Mouse (Mus musculus): ENCODE measurements around the gene Apex1.
"Not testable (repeated sequence)": the region's sequence is repeated elsewhere in the genome, so short reads cannot be mapped to it uniquely, and the experiment has no call there.

Gene Apex1

DNA sequence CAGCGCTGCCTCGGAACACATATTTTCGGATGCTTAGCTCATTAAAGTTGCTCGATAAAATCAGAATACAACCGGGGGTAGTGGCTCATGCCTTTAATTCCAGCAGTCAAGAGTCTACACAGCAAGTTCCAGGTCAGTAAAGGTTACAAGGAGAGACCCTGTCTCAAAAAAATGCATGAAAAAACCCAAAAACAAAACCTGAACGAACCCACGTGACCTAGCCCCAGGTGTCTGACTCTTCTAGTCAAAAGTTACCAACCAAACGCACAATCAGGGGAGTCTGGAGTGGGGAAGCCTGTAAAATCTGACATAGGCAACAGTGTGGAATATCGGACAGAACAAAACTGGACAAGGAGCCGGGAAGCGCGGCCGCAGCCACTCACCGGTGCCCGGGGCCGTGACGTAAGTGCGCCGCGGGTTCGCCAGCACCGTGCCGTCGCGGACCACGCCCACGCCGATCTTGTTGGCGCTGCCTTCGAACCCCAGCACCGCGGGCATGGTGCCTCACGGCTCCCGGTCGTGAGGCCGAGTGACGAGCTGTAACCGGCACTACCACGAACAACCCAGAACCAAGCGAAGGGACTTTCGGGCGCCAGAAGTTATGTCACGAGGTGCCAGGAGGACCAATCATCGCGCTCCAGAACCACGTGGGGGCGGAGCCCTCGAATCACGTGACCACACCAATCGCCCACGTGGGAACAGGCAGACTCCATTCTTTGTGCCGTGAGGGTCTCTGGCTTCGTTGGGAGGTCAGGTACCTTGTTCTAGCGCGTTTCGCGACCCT, at the start of gene Apex1, which contains the start of gene Osgep:
Gene Apex1 (plus strand): TSS at position 688 of the 784 bp plus-strand sequence.
Gene Osgep (minus strand): TSS at position 613 of the 784 bp plus-strand sequence.
- in situ Hi-C loops (cut with MboI, MseI): loop anchor here (5.0 to 25.0 kb wide), 2 partner anchors 112 to 143 kb away; partner anchors contain the start of genes Ccnb1ip1 (in 1 of the 2) and Parp2 (in 1 of the 2)

DNA sequence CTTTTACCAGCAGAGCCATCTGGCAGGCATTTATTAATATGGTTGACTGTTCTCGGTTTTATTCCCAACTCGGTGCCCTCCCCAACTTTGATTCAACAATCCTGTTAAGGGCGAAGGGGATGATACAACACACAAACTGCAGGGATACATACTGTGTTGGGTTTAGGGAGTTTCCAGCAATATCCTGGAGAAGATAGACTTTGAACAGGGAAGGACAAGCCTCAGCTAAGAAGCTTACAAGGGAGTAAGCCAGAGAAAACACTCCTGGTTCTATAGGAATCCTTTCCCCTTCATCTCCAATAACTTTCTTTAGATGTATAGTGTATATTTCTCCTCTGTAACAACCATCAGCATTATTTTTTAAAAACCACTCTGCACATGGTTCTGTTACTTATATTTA, 49.6 kb upstream of the Apex1 start:
- in situ Hi-C loops (cut with MboI, MseI): no loop called here

DNA sequence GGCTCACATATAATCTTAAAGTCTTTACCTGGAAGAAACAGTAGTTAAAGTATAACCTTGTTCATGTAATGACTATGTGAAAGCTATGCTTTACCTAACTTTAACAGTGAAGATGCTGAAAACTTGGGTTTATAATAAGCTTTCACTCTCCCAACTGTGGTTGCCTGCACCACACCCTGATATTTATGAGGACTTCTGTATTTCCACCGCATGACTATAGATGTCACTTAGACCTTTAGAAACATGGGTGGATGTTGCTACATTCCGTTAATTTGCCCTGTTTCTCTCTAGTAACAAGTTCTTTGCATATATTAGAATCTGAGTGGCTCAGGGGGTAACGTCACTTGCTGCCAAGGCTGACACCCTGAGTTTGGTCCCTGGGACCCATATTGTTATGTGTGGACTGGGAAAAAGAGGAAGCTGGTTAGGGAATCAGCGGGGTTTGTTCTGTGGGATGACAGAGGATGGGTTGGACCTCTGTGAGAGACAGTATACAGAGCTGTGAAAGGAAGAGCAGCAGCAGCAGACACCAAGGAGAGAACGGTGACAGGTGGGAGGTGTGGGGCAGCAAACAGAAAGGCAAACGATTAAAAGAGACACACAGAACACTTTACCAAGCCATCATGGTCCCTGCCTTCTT, 49.1 kb upstream of the Apex1 start:
- in situ Hi-C loops (cut with MboI, MseI): no loop called here

DNA sequence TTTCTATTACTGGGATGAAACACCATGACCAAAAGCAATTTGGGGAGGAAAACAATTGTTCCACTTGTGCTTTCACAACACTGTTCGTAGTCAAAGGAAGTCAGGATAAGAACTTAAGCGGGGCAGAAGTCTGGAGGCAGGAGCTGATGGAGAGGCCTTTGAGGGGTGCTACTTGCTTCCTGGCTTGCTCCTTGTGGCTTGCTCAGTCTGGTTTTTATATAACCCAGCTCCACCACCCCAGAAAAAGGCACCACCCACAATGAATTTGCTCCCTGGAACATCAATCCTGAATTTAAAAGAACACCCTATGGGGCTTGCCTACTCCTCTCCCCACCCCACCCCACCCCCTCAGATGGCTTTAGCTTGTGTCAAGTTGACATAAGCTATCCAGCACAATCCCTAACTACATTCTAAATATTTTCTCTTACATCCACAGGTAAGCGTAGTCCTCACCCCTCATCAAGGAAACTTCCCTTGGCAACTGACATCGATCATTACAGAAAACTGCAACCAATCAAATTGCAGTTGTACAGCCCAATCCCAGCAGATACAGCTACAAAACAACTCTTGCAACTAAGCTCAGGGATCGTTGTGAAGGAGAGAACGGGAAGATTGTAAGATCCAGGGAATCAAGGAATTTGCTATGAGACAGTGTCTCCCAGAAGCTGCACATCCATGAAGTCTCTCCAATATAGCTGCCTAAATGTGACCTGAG, 48.4 kb upstream of the Apex1 start:
- in situ Hi-C loops (cut with MboI, MseI): no loop called here

DNA sequence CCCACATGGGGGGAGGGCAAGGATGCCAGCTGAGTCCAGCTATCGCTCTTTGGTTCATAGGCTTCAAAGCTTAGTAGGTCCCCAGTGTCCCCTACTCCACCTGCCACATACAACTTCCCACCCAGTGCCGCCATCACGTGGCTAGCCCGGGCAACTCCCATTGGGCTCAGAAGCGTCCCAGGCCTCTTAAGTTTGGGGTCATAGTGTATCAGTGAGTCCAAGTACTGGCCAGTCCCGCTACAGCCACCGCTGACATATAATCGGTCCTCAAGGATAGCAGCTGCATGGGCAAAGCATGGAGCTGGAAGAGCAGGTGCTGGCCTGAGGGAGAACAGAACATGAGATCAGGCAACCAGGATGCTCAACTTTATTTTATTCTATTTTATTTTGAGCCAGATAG, 33.1 kb upstream of the Apex1 start:
- in situ Hi-C loops (cut with MboI, MseI): no loop called here

DNA sequence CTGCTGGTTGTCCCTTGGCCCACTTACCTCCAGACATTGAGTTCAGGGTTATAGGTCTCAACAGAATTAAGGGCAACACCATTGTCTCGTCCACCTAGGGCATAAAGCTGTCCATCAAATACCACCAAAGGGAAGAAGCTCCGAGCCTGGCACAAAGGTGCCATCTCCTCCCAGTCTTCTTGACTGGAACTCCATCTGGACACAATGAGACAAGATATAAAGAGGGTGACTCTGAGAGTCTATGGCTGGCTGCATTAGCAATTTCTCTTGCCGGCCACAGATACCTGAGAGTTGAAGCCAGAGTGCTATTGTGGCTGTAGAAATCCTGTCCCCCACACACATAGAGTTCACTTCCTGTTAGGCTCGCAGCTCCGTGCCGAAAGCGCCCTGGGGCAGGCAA, 32.7 kb upstream of the Apex1 start:
- in situ Hi-C loops (cut with MboI, MseI): no loop called here

DNA sequence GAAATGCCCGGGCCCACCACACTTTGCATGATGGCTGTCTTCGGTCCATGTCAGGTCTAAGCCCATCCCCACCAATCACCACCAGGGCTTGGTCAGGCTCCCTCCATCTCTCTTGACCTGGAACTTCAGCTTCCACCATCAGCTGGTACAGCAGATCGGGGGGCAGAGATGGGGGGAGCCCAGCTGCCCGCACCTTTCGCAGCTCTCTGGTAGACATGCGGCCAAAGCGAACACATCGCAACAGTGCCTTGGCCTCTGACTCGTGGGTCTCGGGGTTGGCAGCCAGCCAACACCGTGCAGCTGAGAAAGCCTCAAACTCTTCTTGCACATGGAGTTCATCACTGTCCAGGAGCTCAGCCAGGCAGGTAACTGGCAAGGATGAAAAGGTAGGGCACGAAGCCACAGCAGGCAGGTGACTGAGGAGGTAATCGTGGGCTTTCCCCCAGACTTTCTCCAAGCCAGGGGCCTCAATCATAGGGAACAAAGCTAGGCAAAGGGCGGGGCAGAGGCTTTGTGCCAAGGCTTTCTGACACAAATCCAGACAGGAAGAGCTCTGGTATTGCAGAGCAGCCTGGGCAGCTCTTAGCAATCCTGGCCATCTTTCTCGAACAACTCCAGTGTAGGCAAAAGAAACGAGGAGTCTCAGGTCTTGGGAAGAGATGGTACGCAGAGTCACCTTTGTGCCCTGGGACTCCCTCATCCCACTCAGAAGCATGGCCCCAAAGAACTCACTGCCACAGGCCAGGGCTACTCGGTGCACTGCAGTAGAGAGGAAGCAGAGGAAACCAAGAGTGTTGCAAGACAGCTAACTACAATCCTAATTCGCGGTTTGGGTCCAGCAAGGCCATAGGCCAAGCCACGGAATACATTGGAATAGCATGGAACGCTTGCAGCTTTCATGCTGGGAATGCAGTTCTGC, 32.0 kb upstream of the Apex1 start:
- in situ Hi-C loops (cut with MboI, MseI): no loop called here

DNA sequence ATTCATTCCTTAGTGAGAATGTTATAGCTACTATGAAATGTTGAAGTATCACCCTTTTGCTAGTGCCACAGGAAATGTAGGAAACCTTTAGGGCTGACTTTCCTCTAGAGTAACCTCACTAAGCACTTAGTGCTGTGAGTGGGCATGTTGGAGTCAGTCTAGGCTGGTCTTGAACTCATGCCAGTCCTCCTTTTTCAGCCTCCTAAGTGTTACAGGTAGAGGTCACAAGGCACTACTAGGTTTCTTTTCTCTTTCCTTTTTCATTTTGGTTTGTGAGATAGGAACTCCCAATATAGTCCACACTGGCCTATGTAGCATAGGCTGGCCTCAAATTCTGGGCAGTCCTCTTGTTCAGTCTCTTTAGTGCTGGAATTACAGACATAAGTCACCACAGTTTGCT, 29.4 kb upstream of the Apex1 start:
- in situ Hi-C loops (cut with MboI, MseI): no loop called here

DNA sequence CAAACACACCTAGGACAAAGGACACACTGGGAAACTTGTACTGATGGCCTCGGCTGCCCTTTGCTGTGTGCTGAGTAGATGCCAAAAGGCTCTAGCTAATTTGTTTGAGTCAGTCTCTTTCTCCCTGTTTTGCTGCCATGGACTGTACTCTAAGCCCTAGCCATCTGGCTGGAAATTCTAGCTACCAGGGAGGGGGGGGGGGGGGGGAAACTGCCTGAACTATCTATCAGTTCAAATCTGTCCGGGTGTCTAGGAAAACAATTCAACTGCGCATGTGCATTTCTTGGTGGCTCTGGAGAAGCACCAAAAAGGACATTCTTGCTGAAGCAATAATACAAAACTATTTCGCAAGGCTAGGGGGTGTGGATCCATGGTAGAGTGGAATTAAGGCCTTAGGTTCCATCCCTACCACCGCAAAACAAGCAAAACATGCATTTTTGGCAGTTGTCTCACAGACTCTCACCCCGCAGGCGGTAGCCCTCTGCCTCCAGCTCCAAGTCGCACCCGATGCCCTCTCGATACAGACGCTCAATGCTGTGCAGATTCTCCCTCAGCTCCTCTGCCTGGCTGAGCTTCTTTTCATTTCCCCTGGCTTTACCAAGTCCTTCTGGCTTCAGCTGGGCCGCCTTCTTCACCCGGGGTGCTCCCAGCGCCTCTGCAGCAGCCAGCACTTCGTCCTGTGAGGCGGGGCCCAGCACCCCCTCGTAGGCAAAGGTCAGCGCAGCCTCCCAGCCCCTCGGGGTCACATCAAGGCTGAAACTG, 28.6 kb upstream of the Apex1 start:
- in situ Hi-C loops (cut with MboI, MseI): no loop called here

DNA sequence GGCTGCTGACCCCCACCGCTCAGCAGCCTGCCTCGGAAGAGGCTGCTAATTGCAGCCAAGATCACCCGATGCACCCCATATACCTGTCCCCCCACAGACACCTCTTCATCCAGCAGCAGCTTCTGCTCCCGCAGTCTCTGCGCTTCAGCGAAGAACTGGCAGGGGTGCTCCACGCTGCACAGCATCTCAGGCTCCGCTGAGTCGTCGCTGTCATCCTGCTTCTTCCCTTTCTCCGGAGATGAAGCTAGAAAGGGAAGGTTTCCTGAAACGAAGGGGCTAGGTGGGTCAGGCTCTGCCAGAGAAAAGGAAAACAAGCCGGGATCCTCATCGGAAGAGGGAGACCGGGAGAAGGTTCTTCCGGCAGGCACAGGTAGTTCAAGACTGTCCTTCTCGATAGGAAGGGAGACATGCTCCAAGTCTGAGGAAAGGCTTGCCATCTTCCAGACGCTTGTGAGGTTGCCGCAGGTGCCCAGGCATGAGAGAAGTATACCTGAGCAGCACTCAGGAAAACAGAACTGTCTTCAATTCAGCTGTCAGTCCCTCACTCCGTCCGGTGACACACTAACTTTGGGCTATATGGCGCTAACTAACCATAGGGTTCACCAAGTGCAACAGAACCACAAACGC, 27.9 kb upstream of the Apex1 start:
- in situ Hi-C loops (cut with MboI, MseI): no loop called here

DNA sequence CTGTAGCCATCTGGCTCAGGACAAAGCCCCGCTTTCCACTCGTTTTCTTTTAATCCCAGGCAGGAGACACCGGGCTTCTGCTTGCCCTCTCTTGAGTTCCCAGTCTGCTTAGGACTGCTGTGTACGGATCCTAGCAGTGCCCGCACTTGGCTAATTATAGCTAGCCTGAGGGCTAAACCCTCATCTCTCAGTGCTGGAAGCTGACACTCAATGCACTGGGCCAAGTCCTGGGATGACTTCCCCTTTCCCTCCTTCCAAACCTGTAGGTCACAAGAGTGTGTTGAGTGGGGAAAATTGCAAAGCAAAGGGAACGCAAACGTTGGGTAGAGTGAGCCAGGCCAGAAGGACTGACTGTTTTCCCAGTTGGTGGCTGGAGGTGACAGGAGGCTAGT, 27.4 kb upstream of the Apex1 start, which contains the start of gene Klhl33:
Gene Klhl33 (minus strand): TSS at position 134 of the 392 bp plus-strand sequence.
- in situ Hi-C loops (cut with MboI, MseI): no loop called here

DNA sequence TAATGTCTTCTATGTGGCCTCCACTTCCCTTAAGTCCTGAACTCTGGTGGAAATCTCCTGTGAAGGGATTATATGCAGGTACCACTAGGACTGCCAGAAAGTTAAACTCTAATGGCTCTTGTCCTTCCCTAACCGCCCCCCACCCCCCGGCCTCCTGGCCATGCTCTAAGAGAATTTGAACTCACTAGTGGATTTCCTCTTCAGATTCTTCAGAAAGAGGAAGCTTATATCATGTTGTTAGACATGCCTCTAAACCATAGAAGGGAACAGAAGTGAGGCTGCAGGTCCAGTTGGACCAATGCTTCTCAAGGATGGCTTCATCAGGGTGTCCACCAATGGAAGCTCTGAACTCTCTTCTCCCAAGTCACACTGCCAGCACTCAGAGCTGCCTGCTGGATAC, 26.8 kb upstream of the Apex1 start:
- in situ Hi-C loops (cut with MboI, MseI): not testable (repeated sequence)

DNA sequence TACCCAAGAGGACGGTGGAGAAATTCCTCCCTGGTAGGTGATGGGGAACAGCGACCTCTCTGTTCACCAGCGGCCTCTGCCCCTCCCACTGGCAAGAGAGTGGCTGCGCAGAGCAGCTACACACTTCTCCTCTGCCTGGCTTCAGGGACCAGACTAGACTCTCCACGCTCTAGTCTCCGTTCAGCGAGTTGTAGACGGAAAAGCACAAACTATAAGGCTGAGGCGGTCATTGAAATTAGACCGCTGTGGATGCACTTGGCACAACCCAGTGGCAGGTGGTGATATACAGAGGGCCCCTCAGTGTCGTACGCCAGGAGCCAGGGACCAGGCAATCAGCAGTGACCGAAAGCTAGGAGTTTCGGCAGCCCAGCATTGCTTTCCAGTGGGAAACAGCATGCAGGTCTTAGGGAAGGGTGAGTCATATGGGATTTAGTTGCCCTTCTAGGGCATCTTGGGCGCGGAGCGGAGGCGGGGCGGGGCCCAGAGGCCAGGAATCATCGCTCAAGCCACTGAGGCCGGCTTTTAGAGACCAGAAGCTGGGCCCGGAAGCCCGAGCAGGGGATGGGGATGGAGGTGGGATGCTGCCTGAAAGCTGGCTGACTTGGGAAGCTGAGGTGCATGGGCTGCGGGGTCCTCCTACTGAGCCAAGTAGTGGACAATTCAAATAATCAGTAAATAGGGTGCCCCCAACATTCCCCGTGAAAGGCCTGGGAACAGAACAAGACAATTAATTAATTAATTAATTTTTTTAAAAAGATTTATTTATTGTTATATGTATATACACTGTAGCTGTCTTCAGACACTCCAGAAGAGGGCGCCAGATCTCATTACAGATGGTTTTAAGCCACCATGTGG, 20.6 kb upstream of the Apex1 start:
- in situ Hi-C loops (cut with MboI, MseI): loop anchor here in 1 of 2 experiments (10.0 kb wide), 1 partner anchor 601 kb away; no protein-coding TSS in a partner anchor

DNA sequence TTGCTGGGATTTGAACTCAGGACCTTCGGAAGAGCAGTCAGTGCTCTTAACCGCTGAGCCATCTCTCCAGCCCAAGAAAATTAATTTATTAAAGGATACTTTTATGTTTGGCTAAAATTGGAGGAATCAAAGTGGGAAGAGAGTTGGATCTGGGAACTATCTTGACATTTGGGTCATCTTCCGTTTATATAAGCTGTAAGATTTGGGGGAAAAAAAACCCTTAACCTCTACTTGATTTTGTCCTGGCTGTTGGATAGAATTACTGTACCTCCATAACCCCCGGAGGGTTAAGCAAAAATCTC, 20.0 kb upstream of the Apex1 start:
- in situ Hi-C loops (cut with MboI, MseI): loop anchor here in 1 of 2 experiments (10.0 kb wide), 1 partner anchor 600 kb away; no protein-coding TSS in a partner anchor

DNA sequence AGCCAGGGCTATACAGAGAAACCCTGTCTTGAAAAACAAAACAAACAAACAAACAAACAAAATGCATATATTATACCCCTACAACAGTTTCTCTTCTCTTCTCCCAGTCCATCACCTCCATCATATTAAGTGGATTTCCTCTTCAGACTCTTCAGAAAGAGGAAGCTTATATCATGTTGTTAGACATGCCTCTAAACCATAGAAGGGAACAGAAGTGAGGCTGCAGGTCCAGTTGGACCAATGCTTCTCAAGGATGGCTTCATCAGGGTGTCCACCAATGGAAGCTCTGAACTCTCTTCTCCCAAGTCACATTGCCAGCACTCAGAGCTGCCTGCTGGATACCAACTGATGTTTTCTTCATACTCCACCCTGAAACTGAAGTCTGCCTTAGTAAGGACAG, 19.4 kb upstream of the Apex1 start:
- in situ Hi-C loops (cut with MboI, MseI): loop anchor here in 1 of 2 experiments (10.0 kb wide), 1 partner anchor 599 kb away; no protein-coding TSS in a partner anchor

DNA sequence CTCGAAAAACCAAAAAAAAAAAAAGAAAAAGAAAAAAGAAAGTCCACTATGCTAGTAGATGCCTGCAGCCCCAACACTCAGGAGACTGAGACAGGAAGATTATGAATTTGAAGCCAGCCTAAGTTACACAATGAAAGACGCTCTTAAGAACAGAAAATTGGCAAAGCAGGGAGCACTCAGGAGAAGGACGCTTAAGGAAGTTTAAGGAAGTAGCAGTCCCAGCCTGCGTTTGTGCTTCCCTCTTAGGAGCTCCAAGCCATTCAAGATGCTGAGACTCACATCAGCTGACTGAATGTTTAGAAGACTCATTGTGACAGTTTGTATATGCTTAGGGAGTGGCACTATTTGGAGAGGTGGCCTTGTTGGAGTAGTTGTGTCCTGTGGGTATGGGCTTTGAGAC, 16.6 kb upstream of the Apex1 start:
- in situ Hi-C loops (cut with MboI, MseI): loop anchor here in 1 of 2 experiments (10.0 kb wide), 1 partner anchor 597 kb away; no protein-coding TSS in a partner anchor

DNA sequence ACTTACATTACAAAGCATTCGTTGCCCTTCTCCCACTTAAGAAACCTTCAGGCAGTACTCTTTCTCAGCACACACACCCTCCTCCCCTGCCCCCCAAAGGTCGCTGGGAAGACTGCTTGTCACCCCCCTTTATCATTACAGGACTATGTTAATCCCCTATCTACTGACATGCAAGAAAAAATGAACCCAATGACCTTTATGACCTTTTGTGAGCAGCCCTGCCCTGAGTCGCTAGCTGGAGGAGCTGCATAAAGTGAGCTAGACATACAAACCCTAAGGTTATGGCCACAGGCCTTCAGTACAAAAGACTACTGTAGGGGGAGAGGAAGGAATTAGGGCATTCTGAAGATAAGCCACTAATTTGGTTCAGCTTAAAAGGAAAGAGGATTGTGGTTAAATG, 13.4 kb upstream of the Apex1 start:
- in situ Hi-C loops (cut with MboI, MseI): no loop called here

DNA sequence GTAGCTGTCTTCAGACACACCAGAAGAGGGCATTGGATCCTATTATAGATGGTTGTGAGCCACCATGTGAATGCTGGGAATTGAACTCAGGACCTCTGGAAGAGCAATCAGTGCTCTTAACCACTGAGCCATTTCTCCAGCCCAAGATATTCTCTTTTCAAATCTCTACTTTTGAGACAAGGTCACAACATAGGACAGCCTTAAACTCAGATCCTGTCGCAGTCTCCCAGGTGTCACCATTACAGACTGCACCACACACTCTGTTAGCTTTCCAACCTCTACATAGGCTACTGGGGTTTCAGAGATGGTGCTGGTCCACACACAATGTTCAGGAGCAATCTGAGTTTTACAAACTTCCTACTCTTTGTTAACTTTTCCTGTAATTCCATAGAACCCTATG, 1.3 kb upstream of the Apex1 start:
- in situ Hi-C loops (cut with MboI, MseI): not testable (repeated sequence)

Measured in T-helper 17 cell (primary cell).